Mouse (Mus musculus) C2C12 (cell line): Measurements from ENCODE around the gene Nrp2.

Experiments
- CEBPB ChIP-seq: IDR thresholded peaks from one replicate; pipeline ENCODE4 v1.6.1; 2011; ENCODE audit warnings: low read depth, mild to moderate bottlenecking, control low read depth, moderate library complexity
- CTCF ChIP-seq: IDR thresholded peaks from one replicate; pipeline ENCODE4 v1.5.1; 2011; ENCODE audit not compliant: control insufficient read depth, insufficient read depth, insufficient read length

GRCm38 (mm10) chr1:62860327-62860726 is 157.2 kb downstream of the Nrp2 start:
- TF ChIP-seq CTCF (no peak), CEBPB (no peak)
